Mouse (Mus musculus) heart, embryonic 12.5 days (tissue): ENCODE data around the gene Btg3. TPM values are rescaled to one million over a fixed set of nuclear protein-coding genes. Genes with fewer than 3 reads are reported as not detected.

Experiments
- ATAC-seq: fragments of 200-750 bp; cut with Nextera tagmentation; 2 replicates; pipeline ENCODE4 v1.8.0; 2017; ENCODE audit warnings: moderate TSS enrichment, moderate library complexity; ENCODE audit not compliant: insufficient number of reproducible peaks, low FRiP score
- H3K27ac ChIP-seq: fragments of 300-500 bp; sonication (generic); 2 replicates; pipeline ENCODE4 v1.5.1; 2016; ENCODE audit warnings: mild to moderate bottlenecking, moderate library complexity; ENCODE audit not compliant: poor library complexity, severe bottlenecking
- H3K27me3 ChIP-seq: fragments of 300-500 bp; sonication (generic); replicated peaks from 2 replicates; pipeline ENCODE4 v1.6.1; 2016; ENCODE audit warnings: mild to moderate bottlenecking, moderate library complexity
- H3K36me3 ChIP-seq: fragments of 300-500 bp; sonication (generic); 2 replicates; pipeline ENCODE4 v1.6.1; 2016; ENCODE audit warnings: mild to moderate bottlenecking, moderate library complexity
- H3K4me1 ChIP-seq: fragments of 300-500 bp; sonication (generic); replicated peaks from 2 replicates; pipeline ENCODE4 v1.6.1; 2016; ENCODE audit warnings: mild to moderate bottlenecking
- H3K4me2 ChIP-seq: fragments of 300-500 bp; sonication (generic); 2 replicates; pipeline ENCODE4 v1.6.1; 2016; ENCODE audit warnings: mild to moderate bottlenecking, moderate library complexity
- H3K4me3 ChIP-seq: fragments of 300-500 bp; sonication (generic); 2 replicates; pipeline ENCODE4 v1.5.1; 2016; ENCODE audit warnings: mild to moderate bottlenecking
- H3K9ac ChIP-seq: fragments of 300-500 bp; sonication (generic); 2 replicates; pipeline ENCODE4 v1.6.1; 2016; ENCODE audit warnings: mild to moderate bottlenecking, moderate library complexity
- H3K9me3 ChIP-seq: fragments of 300-500 bp; sonication (generic); replicated peaks from 2 replicates; pipeline ENCODE4 v1.6.1; 2016; ENCODE audit warnings: mild to moderate bottlenecking, moderate library complexity
- WGBS: fragments of 180-500 bp; shearing (Covaris S2); methylation state at CpG from one replicate; pipeline ENCODE4 v1.1.7; 2016; 5-methylcytosine and 5-hydroxymethylcytosine counted together
- polyA plus RNA-seq: library from polyadenylated mRNA; unstranded; fragments of >200 nt; fragmentation: Nextera tagmentation; extraction: Ambion mirVana; gene quantifications from 2 replicates; pipeline ENCODE4 v1.2.1, GENCODE M21; 2016

The Btg3 gene
- polyA plus RNA-seq, 1 experiment from 2014 or later = 97.4 TPM

DNA sequence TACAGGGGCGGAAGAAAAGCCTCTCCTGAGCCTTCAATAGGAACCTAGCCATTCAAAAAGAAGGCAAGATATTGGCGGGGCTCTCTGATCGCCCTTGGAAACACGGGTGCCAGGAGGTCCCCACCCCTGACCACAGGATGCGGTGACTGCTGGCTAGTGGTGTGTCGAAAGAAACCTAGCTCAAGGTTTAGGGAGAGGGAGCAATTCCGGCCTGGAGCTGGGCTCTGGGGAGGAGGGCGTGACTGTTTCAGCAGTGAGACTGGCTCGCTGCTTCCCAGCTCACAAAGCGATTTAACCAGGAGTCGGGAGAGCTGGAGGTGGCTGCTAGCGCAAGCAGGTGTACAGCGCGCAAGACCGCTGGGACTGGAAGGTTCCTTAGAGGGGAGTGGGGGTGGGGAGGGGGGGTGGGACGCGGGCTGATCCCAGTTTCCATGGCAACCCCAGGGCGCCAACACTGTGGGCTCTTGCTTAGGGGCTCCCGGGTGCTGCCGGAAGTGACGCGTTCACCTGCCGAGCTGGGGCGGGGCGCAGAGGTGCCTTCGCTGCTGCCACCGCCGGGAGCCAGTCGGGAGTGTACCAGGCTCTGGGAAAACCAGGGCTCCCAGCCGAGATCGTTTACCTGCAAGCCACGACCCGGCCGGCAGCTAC, 75.7 kb downstream of the Btg3 start, which contains the start of gene Cxadr:
Cxadr (plus strand) TSS at position 307 of the 648 bp plus-strand sequence.
- Histone ChIP-seq H3K36me3 (no peaks in the 10 kb centered on the region), H3K4me1 (peaks cover 15% of the 10 kb centered on the region), H3K4me2 (peak within 1 kb of the TSS; percentile 84), H3K27ac (peak within 1 kb of the TSS; percentile 82), H3K9ac (peak within 1 kb of the TSS; percentile 86), H3K4me3 (peak within 1 kb of the TSS; percentile 87), H3K27me3 (no peaks in the 10 kb centered on the region), H3K9me3 (no peaks in the 10 kb centered on the region)
- 1% methylated on average over 34 of the region's 34 CpGs for WGBS
- ATAC-seq = peak; percentile 87

DNA sequence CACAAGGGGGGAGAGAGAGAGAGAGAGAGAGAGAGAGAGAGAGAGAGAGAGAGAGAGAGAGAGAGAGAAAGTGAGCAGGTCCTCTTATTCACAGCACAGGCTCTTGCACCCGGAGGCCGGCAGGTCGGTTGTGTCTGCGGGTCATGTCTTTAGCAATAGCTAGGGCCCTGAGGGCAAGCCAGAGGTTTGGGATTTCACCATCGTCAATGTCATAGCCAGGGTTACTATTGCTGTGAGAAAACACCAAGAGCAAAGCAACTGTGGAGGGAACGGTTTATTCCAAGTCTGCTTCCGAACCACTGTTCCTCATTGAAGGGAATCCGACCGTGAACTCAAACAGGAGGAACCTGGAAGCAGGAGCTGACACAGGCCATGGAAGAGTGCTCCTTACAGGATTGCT, 80.9 kb downstream of the Btg3 start:
- Histone ChIP-seq H3K9me3 (no peaks in the 10 kb centered on the region), H3K27ac (no peak overlapping the region), H3K36me3 (no peaks in the 10 kb centered on the region), H3K4me2 (no peak overlapping the region), H3K4me1 (peaks cover 14% of the 10 kb centered on the region), H3K4me3 (no peak overlapping the region), H3K9ac (no peak overlapping the region), H3K27me3 (no peaks in the 10 kb centered on the region)
- 78% methylated on average over 9 of the region's 9 CpGs for WGBS
- no peak for ATAC-seq

DNA sequence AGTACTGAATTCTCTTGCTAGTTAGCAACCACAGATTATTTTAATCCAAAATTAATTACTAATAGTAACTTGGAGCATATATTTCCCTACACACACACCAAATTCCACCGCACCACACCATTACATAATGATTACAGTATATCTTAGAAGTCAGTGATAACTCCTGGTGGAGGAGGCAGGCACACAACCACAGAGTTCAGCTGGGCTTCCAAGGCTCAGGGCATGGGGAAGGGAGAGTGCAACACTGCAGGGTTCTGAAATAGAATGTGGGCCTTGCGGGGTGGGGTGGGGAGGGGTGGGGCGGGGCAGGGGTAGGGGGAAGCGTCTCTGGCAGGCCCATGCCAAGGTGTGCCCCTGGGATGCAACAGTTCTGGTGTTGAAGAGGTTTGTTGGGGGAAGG, 81.4 kb downstream of the Btg3 start:
- Histone ChIP-seq H3K9ac (no peak overlapping the region), H3K36me3 (no peaks in the 10 kb centered on the region), H3K4me2 (no peak overlapping the region), H3K9me3 (no peaks in the 10 kb centered on the region), H3K27ac (no peak overlapping the region), H3K27me3 (no peaks in the 10 kb centered on the region), H3K4me3 (no peak overlapping the region), H3K4me1 (peaks cover 14% of the 10 kb centered on the region)
- 32% methylated on average over 4 of the region's 4 CpGs for WGBS
- no peak for ATAC-seq

DNA sequence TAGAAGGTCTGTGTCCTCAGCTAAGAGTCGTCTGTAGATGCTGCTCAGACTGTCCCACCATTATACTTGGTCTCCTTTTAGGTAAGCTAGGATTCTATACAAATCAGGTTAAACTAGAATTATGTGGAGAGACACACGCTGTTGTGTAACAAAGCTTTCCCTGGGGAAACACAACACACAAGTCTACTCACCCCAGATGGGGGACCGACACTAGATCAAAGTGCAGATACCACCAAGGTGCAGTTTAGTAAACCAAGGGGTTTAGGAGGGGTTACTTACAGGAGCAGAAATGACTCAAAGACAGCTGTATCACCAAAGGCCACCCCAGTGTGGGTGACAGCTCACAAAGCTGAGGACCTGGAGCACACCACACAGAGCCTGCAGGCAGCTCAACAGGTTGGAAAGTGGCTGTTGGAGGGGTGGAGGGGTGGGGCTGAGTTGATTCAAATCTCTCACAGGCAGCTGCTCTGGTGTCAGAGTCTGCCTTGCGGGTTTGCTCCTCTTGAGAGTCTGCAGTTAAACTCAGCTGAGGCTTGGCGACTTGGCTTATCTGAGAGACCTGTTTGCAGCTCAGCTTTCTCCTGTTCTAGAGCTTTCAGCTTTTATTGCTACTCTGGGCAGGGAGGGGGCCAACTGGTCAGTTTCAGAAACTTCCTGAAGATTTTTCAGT, 82.3 kb downstream of the Btg3 start:
- no peak for ATAC-seq
- Histone ChIP-seq H3K4me2 (no peak overlapping the region), H3K27me3 (no peaks in the 10 kb centered on the region), H3K9me3 (no peaks in the 10 kb centered on the region), H3K36me3 (no peaks in the 10 kb centered on the region), H3K9ac (no peak overlapping the region), H3K27ac (no peak overlapping the region), H3K4me3 (no peak overlapping the region), H3K4me1 (peaks cover 14% of the 10 kb centered on the region)
- 42% methylated on average over 5 of the region's 5 CpGs for WGBS

DNA sequence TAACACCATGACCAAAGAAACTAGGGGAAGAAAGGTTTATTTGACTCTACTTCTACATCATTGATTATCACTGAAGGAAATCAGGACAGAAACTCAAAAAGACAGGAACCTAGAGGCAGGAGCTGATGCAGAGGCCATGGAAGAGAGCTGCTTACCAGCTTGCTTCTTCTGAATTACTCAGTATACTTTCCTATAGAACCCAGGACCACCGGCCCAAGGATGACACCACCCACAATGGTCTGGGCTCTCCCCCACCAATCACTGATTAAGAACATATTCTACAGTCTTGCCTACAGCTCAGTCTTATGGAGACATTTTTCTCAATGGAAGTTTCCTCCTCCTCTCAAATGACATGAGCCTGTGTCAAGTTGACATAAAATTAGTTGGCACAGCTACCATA, 82.9 kb downstream of the Btg3 start:
- 88% methylated on average over 1 of the region's 1 CpGs for WGBS
- no peak overlapping the region for H3K4me2 ChIP-seq

DNA sequence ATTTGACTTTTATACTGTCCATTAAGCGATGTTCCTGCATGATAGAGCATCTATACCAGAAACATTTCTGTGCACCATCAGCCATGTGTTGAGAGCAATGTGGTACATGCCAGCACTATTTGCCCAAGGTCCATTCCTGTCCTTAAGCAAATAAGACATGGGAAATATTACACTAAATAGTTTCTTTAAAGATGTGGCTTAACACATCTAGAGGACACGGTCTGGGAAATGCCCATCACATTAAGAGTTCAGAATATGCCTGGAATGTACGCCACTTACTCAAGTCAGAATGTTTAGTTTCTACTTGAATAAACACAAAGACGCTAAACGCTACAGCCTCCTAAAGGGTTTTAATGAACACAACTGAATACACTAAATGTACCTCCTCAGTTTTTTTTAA, 93.8 kb downstream of the Btg3 start:
- Histone ChIP-seq H3K9ac (no peak overlapping the region), H3K4me2 (no peak overlapping the region), H3K4me3 (no peak overlapping the region), H3K9me3 (no peaks in the 10 kb centered on the region), H3K4me1 (no peaks in the 10 kb centered on the region), H3K27ac (no peak overlapping the region), H3K27me3 (no peaks in the 10 kb centered on the region), H3K36me3 (no peaks in the 10 kb centered on the region)
- 72% methylated on average over 5 of the region's 5 CpGs for WGBS
- no peak for ATAC-seq

More for the DNA sequence above, 82.9 kb downstream of the Btg3 start:
- Histone ChIP-seq H3K27ac (no peak overlapping the region), H3K9me3 (no peaks in the 10 kb centered on the region), H3K4me1 (peaks cover 14% of the 10 kb centered on the region), H3K9ac (no peak overlapping the region), H3K4me3 (no peak overlapping the region), H3K27me3 (no peaks in the 10 kb centered on the region), H3K36me3 (no peaks in the 10 kb centered on the region)
- ATAC-seq = no peak

Other genes starting within 250 kb of the Btg3 start
- gene Cxadr, start 75.7 kb downstream of the Btg3 start, polyA plus RNA-seq = 43.6 and 43.7 TPM in 2 replicates
- gene D16Ertd472e, start 199.5 kb upstream of the Btg3 start, polyA plus RNA-seq = 8.9 and 10.5 TPM in 2 replicates